Mouse (Mus musculus) E14TG2a.4 (cell line): ENCODE measurements around the gene Afg1l.

Experiments used
- H3K27me3 ChIP-seq: 2 replicates; pipeline ENCODE4 v1.6.1; 2014; ENCODE audit warnings: low read length, control low read depth; ENCODE audit not compliant: insufficient read depth
- H3K36me3 ChIP-seq: 2 replicates; pipeline ENCODE4 v1.6.1; 2014; ENCODE audit warnings: low read length, control low read depth; ENCODE audit not compliant: insufficient read depth
- H3K4me1 ChIP-seq: replicated peaks from 2 replicates; pipeline ENCODE4 v1.6.1; 2014; ENCODE audit warnings: low read depth, low read length, control low read depth
- H3K4me3 ChIP-seq: replicated peaks from 2 replicates; pipeline ENCODE4 v1.5.1; 2014; ENCODE audit warnings: mild to moderate bottlenecking, low read length
- H3K9me3 ChIP-seq: 2 replicates; pipeline ENCODE4 v1.6.1; 2014; ENCODE audit warnings: low read length, control low read depth
- CTCF ChIP-seq: conservative IDR thresholded peaks from 2 replicates; pipeline ENCODE4 v1.5.1; 2014; ENCODE audit warnings: low read length
- NANOG ChIP-seq: IDR thresholded peaks from 2 replicates; pipeline ENCODE4 v1.6.1; 2014; ENCODE audit warnings: borderline replicate concordance, low read length, mixed read lengths
- POU5F1 ChIP-seq: IDR thresholded peaks from 2 replicates; pipeline ENCODE4 v1.6.1; 2014; ENCODE audit warnings: low read length, borderline replicate concordance

The Afg1l gene

GRCm38 (mm10) chr10:42338456-42338855 is 139.9 kb downstream of the Afg1l start:
- no peaks in the 10 kb centered on the region for H3K27me3 ChIP-seq
- H3K36me3 ChIP-seq, result peaks cover 20% of the 10 kb centered on the region
- TF ChIP-seq CTCF, result no peak
- TF ChIP-seq NANOG, result no peak
- TF ChIP-seq POU5F1, result no peak
- no peaks in the 10 kb centered on the region for H3K9me3 ChIP-seq
- H3K4me3 ChIP-seq, result no peak overlapping the region
- H3K4me1 ChIP-seq, result no peaks in the 10 kb centered on the region

- Histone ChIP-seq H3K9me3 (no peaks in the 10 kb centered on the region), H3K4me3 (no peak overlapping the region), H3K27me3 (no peaks in the 10 kb centered on the region), H3K4me1 (no peaks in the 10 kb centered on the region), H3K36me3 (peaks cover 13% of the 10 kb centered on the region)
- no peak for TF ChIP-seq POU5F1
- no peak for TF ChIP-seq CTCF
- no peak for TF ChIP-seq NANOG
These were observed 150.8 kb downstream of the Afg1l start for GRCm38 (mm10) chr10:42327576-42327975.

- H3K9me3 ChIP-seq, result no peaks in the 10 kb centered on the region
- peaks cover 7% of the 10 kb centered on the region; the same call in 1 of the 2 replicates for H3K36me3 ChIP-seq
- no peak overlapping the region for H3K4me3 ChIP-seq
- H3K27me3 ChIP-seq, result no peaks in the 10 kb centered on the region
- H3K4me1 ChIP-seq, result no peaks in the 10 kb centered on the region
- TF ChIP-seq POU5F1 (no peak), CTCF (no peak), NANOG (no peak)
These were observed 153.1 kb downstream of the Afg1l start for GRCm38 (mm10) chr10:42325305-42325704.

GRCm38 (mm10) chr10:42323978-42324377 is 154.4 kb downstream of the Afg1l start:
- Histone ChIP-seq H3K36me3 (peaks cover 7% of the 10 kb centered on the region; the same call in 1 of the 2 replicates), H3K4me3 (no peak overlapping the region), H3K27me3 (no peaks in the 10 kb centered on the region), H3K4me1 (no peaks in the 10 kb centered on the region), H3K9me3 (no peaks in the 10 kb centered on the region)
- TF ChIP-seq NANOG (no peak), CTCF (no peak), POU5F1 (no peak)

DNA sequence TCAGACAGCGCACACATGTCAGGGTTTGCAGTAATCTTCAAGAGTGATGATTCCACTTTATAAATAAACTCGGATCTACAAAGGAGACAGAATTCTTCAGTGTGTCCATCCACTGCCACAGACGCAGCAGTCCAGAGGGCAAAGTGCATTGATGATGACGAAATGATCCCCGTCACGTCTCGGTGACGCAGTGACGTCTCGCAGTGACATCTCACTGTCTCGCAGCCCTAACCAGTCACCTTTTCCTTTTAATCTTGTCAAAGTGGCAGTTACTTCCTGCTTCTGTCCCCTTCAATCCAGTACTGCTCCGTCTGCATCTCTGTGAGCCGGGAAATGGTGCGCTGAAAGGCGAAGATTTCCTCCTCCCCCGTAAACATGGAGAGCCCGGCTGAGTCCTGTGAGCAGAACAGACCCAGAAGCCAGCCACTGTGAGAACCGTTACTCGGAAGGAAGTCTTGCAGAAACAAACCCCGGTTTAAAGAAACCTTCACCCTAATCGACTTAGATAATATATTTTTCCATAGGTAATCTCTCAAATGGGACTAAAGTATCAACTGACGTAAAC is 165.1 kb downstream of the Afg1l start:
- peaks cover 35% of the 10 kb centered on the region for H3K36me3 ChIP-seq
- no peak overlapping the region for H3K4me3 ChIP-seq
- peaks cover 6% of the 10 kb centered on the region for H3K4me1 ChIP-seq
- H3K9me3 ChIP-seq, result no peaks in the 10 kb centered on the region
- H3K27me3 ChIP-seq, result peaks cover 8% of the 10 kb centered on the region
- no peak for TF ChIP-seq NANOG
- TF ChIP-seq POU5F1, result no peak
- TF ChIP-seq CTCF, result no peak

DNA sequence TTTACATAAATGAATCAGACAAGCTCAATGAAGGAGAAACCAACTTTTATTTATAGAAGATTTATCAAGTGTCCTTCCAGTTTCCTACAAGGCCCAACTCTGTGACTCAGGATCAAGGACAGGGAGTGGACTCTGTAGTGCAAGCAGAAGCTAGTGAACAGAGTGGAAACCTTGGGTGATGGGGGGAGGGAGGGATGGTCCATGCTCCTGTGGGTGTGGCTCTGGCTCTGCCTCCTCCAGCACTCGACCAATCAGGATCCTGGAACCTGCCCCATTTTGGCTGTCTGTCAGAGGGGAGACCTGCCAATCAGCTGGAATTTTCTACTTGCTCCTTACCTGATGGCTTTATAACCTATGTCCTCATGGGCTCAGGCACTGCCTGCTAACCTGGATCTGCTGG is 165.8 kb downstream of the Afg1l start:
- Histone ChIP-seq H3K36me3 (peaks cover 32% of the 10 kb centered on the region), H3K4me3 (no peak overlapping the region), H3K4me1 (peaks cover 10% of the 10 kb centered on the region), H3K9me3 (no peaks in the 10 kb centered on the region), H3K27me3 (peaks cover 8% of the 10 kb centered on the region)
- no peak for TF ChIP-seq NANOG
- TF ChIP-seq CTCF, result no peak
- no peak for TF ChIP-seq POU5F1

- peaks cover 21% of the 10 kb centered on the region for H3K27me3 ChIP-seq
- no peaks in the 10 kb centered on the region for H3K9me3 ChIP-seq
- H3K4me3 ChIP-seq, result peak overlapping the region; percentile 27
- TF ChIP-seq NANOG (no peak), CTCF (no peak), POU5F1 (no peak)
- H3K36me3 ChIP-seq, result peaks cover 10% of the 10 kb centered on the region
- H3K4me1 ChIP-seq, result peaks cover 10% of the 10 kb centered on the region
These were observed 169.7 kb downstream of the Afg1l start for GRCm38 (mm10) chr10:42308687-42308987.

DNA sequence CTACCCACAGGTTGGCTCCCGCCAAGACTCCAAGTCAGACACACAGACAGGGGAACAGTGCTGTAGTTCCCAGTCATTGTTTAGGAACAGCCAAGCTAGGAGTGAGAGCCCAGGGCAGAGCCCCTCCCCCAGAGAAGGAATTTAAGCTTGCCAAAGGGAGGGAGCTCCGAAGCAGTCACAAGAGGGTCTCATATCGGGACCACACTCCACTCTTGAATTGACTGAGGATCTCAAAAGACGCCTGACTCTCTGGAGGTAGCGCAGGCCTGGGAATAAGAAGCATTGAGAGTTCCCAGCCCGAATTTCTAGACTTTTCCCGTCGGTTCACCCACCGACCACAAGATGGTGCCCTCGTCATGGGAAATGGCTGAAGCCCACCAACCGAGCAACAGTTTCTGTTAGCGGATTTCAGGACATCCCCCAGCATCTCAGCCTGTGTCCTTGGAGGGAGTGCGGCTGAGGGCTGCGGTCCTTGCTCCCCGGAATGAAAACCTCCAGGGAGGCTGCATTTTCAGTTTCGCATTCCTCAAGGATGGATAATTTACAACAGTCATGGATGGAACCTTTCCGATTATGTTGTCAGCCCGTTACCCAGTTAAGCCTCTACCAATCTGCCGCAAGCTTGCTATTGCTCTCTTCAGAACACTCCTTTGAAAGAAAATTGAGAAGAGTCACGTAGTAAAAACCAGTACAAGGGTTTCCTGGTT is 170.2 kb downstream of the Afg1l start:
- Histone ChIP-seq H3K4me1 (peaks cover 10% of the 10 kb centered on the region), H3K36me3 (peaks cover 6% of the 10 kb centered on the region), H3K27me3 (peaks cover 22% of the 10 kb centered on the region), H3K4me3 (peak overlapping the region; percentile 27), H3K9me3 (no peaks in the 10 kb centered on the region)
- no peak for TF ChIP-seq NANOG
- peak; percentile 64 for TF ChIP-seq CTCF

DNA sequence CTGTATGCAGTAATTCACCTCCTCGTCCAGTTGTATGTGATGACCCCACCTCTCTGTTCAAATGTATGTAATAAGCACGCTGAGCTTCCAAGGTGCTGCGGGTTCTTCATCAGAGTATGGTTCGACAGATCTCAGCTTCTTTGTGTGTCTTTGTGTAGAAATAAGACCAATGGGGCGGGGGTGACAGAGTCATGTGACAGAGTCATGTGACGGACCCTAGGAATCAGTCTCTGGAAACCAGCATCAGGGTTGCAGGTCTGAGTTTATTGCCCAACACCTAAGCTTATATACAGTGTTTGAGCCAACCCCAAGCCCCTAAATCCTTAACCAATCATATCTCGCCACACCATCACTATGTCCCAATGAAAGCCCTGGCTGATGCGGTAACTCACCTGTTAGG is 171.9 kb downstream of the Afg1l start:
- Histone ChIP-seq H3K27me3 (peaks cover 22% of the 10 kb centered on the region), H3K4me3 (no peak overlapping the region), H3K36me3 (no peaks in the 10 kb centered on the region), H3K4me1 (peaks cover 10% of the 10 kb centered on the region), H3K9me3 (no peaks in the 10 kb centered on the region)
- no peak for TF ChIP-seq CTCF
- TF ChIP-seq POU5F1, result no peak
- no peak for TF ChIP-seq NANOG
